Mouse (Mus musculus) neural tube, embryonic 12.5 days (tissue): ENCODE measurements around the gene Usp49. TPM values are rescaled to one million over a fixed set of nuclear protein-coding genes. Genes with fewer than 3 reads are reported as not detected.

Experiments used
- ATAC-seq: fragments of 200-750 bp; cut with Nextera tagmentation; 2 replicates; pipeline ENCODE4 v1.8.0; 2017; ENCODE audit warnings: low read depth, mild to moderate bottlenecking, moderate TSS enrichment, moderate library complexity; ENCODE audit not compliant: low FRiP score
- H3K27ac ChIP-seq: fragments of 300-500 bp; sonication (generic); 2 replicates; pipeline ENCODE4 v1.5.1; 2016
- H3K27me3 ChIP-seq: fragments of 300-500 bp; sonication (generic); replicated peaks from 2 replicates; pipeline ENCODE4 v1.6.1; 2016; ENCODE audit warnings: mild to moderate bottlenecking
- H3K36me3 ChIP-seq: fragments of 300-500 bp; sonication (generic); 2 replicates; pipeline ENCODE4 v1.6.1; 2016; ENCODE audit warnings: mild to moderate bottlenecking
- H3K4me1 ChIP-seq: fragments of 300-500 bp; sonication (generic); 2 replicates; pipeline ENCODE4 v1.6.1; 2016
- H3K4me2 ChIP-seq: fragments of 300-500 bp; sonication (generic); replicated peaks from 2 replicates; pipeline ENCODE4 v1.6.1; 2016; ENCODE audit warnings: mild to moderate bottlenecking
- H3K4me3 ChIP-seq: fragments of 300-500 bp; sonication (generic); 2 replicates; pipeline ENCODE4 v1.5.1; 2016
- H3K9ac ChIP-seq: fragments of 300-500 bp; sonication (generic); 2 replicates; pipeline ENCODE4 v1.6.1; 2016; ENCODE audit warnings: mild to moderate bottlenecking
- H3K9me3 ChIP-seq: fragments of 300-500 bp; sonication (generic); 2 replicates; pipeline ENCODE4 v1.6.1; 2016; ENCODE audit warnings: mild to moderate bottlenecking
- WGBS: fragments of 180-500 bp; shearing (Covaris S2); methylation state at CpG from one replicate; pipeline ENCODE4 v1.1.7; 2016; 5-methylcytosine and 5-hydroxymethylcytosine counted together
- polyA plus RNA-seq: library from polyadenylated mRNA; unstranded; fragments of >200 nt; fragmentation: Nextera tagmentation; extraction: Ambion mirVana; gene quantifications from 2 replicates; pipeline ENCODE4 v1.2.1, GENCODE M21; 2016

Usp49 gene
- polyA plus RNA-seq, 1 experiment from 2014 or later = 12.5 TPM

DNA sequence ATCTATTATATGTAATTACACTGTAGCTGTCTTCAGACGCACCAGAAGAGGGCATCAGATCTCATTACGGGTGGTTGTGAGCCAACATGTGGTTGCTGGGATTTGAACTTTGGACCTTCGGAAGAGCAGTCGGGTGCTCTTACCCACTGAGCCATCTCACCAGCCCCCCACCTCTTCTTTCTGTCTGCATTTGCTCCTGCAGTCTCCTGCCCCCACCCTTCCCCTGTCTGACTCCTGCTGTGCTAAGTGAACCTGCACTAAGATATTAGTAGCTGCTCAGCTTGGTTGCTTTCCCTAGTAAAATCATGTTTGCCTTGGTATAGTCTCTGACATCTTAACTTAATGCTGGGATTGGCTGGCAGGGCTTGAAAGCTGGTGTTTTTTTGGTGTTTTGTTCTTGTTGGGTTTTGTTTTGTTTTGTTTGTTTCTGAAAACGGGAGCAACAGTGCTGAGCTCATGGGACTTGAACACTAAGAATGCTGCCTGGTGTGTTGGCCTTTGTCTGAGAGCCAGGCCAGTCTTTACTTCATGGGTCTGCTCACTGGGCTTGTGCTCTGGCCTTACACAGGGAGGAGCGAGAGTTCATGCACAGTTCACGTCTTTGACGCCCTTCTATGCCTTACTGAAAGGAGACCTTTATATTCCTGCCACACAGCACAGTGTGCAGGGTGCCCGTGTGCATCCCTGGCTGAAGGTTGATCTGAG is 32.7 kb downstream of the Usp49 start:
- 17% methylated on average over 9 of the region's 9 CpGs for WGBS
- H3K4me2 ChIP-seq = no peak overlapping the region
- no peak overlapping the region for H3K9ac ChIP-seq
- H3K27me3 ChIP-seq = no peaks in the 10 kb centered on the region
- no peak overlapping the region for H3K4me3 ChIP-seq
- no peaks in the 10 kb centered on the region for H3K9me3 ChIP-seq
- 0 out of 2 replicates have a peak overlapping the region, but pooled peaks have one; percentile 37 for H3K27ac ChIP-seq
- peaks cover 3% of the 10 kb centered on the region for H3K36me3 ChIP-seq
- H3K4me1 ChIP-seq = peaks cover 10% of the 10 kb centered on the region; the same call in 1 of the 2 replicates
- peak; percentile 94 for ATAC-seq

DNA sequence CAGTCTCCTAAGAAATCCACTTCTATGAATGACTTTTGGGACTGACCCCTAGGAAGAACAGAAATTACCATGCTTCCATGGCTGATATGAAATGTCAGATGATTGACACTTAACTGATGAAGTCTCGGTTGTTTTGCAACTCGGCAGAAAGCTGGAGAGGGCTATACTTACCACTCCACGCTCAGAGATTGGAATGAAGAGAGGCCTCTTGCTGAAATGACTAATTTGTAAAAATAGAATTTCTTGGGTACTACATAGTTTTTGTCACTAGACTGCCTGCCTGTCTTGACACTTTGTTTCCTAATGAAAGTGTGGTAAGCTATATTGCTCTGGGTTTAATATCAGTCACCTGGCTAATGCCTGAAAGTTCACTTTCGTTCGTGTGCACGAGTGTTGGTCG is 34.0 kb downstream of the Usp49 start:
- Histone ChIP-seq H3K4me1 (peaks cover 10% of the 10 kb centered on the region; the same call in 1 of the 2 replicates), H3K36me3 (peaks cover 3% of the 10 kb centered on the region), H3K9me3 (no peaks in the 10 kb centered on the region), H3K9ac (no peak overlapping the region), H3K27ac (no peak overlapping the region), H3K4me3 (no peak overlapping the region), H3K27me3 (no peaks in the 10 kb centered on the region), H3K4me2 (no peak overlapping the region)
- WGBS = 88% methylated on average over 7 of the region's 7 CpGs
- no peak for ATAC-seq

GRCm38 (mm10) chr17:47669166-47669565 is 38.7 kb downstream of the Usp49 start:
- no peak overlapping the region for H3K4me2 ChIP-seq
- H3K36me3 ChIP-seq = peaks cover 5% of the 10 kb centered on the region
- H3K27ac ChIP-seq = no peak overlapping the region
- peaks cover 5% of the 10 kb centered on the region for H3K27me3 ChIP-seq
- H3K4me3 ChIP-seq = no peak overlapping the region
- WGBS = 72% methylated on average over 4 of the region's 4 CpGs
- ATAC-seq = no peak
- H3K4me1 ChIP-seq = peaks cover 13% of the 10 kb centered on the region
- H3K9ac ChIP-seq = no peak overlapping the region
- H3K9me3 ChIP-seq = no peaks in the 10 kb centered on the region

- Histone ChIP-seq H3K36me3 (peaks cover 13% of the 10 kb centered on the region), H3K9ac (peak overlapping the region; percentile 54), H3K4me1 (peaks cover 13% of the 10 kb centered on the region), H3K4me2 (peak overlapping the region; percentile 84), H3K4me3 (peak overlapping the region; percentile 35), H3K27me3 (peaks cover 5% of the 10 kb centered on the region), H3K9me3 (no peaks in the 10 kb centered on the region), H3K27ac (no peak overlapping the region)
- WGBS = 10% methylated on average over 14 of the region's 14 CpGs
- ATAC-seq = peak; percentile 57
Measured at GRCm38 (mm10) chr17:47671988-47672310, 41.5 kb downstream of the Usp49 start.

DNA sequence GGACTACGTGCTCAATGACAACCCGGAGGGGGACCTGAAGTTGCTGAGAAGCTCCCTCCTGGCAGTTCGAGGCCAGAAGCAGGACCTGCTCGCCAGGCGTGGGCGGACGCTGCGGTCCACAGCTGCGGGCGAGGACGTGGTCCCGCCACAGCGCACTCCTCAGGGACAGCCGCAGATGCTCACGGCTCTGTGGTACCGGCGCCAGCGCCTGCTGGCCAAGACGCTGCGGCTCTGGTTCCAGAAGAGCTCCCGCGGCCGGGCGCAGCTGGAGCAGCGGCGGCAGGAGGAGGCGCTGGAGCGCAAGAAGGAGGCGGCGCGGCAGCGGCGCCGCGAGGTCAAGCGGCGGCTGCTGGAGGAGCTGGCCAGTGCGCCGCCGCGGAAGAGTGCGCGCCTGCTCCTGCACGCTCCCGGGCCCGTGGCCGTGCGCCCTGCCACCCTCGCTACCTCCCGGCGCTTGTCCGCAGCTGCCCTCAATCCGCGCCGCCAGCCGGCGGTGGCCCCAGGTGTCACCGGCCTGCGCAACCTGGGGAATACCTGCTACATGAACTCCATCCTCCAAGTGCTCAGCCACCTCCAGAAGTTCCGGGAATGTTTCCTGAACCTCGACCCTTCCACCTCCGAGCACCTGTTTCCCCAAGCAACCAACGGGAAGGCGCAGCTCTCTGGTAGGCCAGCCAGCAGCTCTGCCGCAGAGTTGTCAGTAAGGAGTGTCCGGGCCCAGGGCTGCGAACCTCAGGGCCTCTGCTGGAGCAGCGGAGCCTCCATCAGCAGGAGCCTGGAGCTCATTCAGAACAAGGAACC is 42.0 kb downstream of the Usp49 start:
- WGBS = 3% methylated on average over 68 of the region's 68 CpGs
- H3K27me3 ChIP-seq = peaks cover 5% of the 10 kb centered on the region

GRCm38 (mm10) chr17:47676581-47676980 is 46.1 kb downstream of the Usp49 start:
- Histone ChIP-seq H3K27me3 (peaks cover 5% of the 10 kb centered on the region), H3K27ac (no peak overlapping the region), H3K36me3 (peaks cover 48% of the 10 kb centered on the region), H3K4me2 (no peak overlapping the region), H3K4me3 (no peak overlapping the region), H3K4me1 (peaks cover 13% of the 10 kb centered on the region), H3K9me3 (no peaks in the 10 kb centered on the region), H3K9ac (no peak overlapping the region)
- no peak for ATAC-seq
- 21% methylated on average over 9 of the region's 9 CpGs for WGBS

More for the DNA sequence above, 42.0 kb downstream of the Usp49 start:
- Histone ChIP-seq H3K4me2 (peak overlapping the region; percentile 84), H3K9ac (peak overlapping the region; percentile 54), H3K36me3 (peaks cover 15% of the 10 kb centered on the region), H3K4me1 (peaks cover 13% of the 10 kb centered on the region), H3K27ac (no peak overlapping the region; the same call in 1 of the 2 replicates), H3K4me3 (peak overlapping the region; percentile 35), H3K9me3 (no peaks in the 10 kb centered on the region)
- ATAC-seq = peak; percentile 57

DNA sequence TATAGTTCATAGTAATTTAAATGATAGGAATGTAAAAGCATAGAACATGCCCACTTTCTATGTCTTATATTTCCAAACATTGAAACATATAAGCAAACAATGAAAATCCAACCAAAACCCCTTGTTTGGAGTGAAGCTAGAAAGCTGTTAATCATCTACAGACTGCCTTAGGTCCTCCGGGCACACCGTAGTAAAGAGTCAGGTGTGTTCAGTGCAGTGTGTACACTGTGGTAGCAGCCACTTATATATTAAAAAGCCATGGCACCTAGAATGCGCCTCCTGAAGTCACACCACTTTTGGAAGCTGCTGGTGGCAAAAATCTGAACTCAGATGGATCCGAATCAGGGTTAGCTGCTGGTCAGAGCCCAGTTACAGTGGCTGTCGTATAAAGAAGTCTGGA is 47.7 kb downstream of the Usp49 start:
- WGBS = 95% methylated on average over 5 of the region's 5 CpGs
- Histone ChIP-seq H3K4me3 (no peak overlapping the region), H3K4me1 (no peaks in the 10 kb centered on the region; the same call in 1 of the 2 replicates), H3K27me3 (peaks cover under 1% of the 10 kb centered on the region; the same call in 1 of the 2 replicates), H3K9me3 (no peaks in the 10 kb centered on the region), H3K4me2 (no peak overlapping the region), H3K36me3 (peaks cover 60% of the 10 kb centered on the region), H3K9ac (no peak overlapping the region), H3K27ac (no peak overlapping the region)
- no peak for ATAC-seq

- WGBS = 86% methylated on average over 5 of the region's 5 CpGs
- Histone ChIP-seq H3K4me1 (no peaks in the 10 kb centered on the region; the same call in 1 of the 2 replicates), H3K9ac (no peak overlapping the region), H3K9me3 (no peaks in the 10 kb centered on the region), H3K27me3 (no peaks in the 10 kb centered on the region), H3K4me3 (no peak overlapping the region), H3K27ac (no peak overlapping the region), H3K4me2 (no peak overlapping the region), H3K36me3 (peaks cover 64% of the 10 kb centered on the region)
- ATAC-seq = no peak
Measured at GRCm38 (mm10) chr17:47678702-47679101, 48.2 kb downstream of the Usp49 start.

- Histone ChIP-seq H3K4me2 (no peak overlapping the region), H3K36me3 (peaks cover 66% of the 10 kb centered on the region), H3K9me3 (no peaks in the 10 kb centered on the region), H3K27ac (no peak overlapping the region), H3K4me3 (no peak overlapping the region), H3K4me1 (peaks cover 16% of the 10 kb centered on the region), H3K9ac (no peak overlapping the region), H3K27me3 (no peaks in the 10 kb centered on the region)
- ATAC-seq = no peak
- 88% methylated on average over 4 of the region's 4 CpGs for WGBS
Measured at GRCm38 (mm10) chr17:47682836-47683235, 52.3 kb downstream of the Usp49 start.

DNA sequence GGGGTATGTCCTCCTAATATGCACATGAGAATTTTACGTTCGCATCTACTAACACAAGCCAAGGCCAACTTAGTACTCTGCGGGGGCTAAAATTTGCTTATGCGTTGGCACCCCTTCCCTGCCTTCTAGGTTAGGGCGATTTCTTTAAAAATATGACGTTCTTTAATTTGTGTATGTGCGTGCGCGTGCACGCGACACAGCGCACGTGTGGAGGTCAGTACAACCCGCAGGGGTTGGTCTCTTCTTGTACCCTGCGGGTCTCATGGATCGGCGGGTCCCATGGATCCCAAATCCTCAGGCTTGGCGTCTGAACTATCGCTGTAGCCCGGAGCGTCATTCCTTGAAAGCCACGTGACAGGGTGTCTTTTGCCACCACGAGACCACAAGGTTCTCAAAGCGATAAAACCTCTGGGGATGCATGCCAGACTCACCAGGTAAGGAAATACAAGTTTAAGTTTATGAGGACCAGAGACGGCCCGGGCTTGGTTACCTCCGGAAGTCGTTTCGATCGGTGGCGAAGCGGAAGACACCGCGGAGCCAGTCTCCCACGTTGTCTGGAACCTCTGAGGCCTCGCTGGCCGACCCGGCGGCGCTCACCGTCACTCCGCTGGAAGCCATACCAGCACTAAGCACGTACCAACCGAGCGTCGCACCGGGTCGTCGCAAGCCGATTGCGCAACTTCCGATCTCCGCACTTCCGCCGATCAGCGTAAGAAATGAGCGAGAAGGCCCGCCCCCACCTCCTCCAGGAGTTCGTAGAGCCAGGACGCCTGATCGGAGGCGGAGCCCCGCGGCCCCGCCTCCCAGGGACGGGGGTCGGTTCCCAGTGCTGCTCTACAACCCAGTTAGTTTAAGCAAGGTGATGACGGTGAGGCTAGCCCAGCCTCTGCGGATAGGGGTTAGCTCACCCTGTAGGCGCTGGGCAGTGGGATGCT is 57.2 kb downstream of the Usp49 start:
- Histone ChIP-seq H3K4me3 (peak overlapping the region; percentile 72), H3K4me1 (peaks cover 22% of the 10 kb centered on the region), H3K9me3 (no peaks in the 10 kb centered on the region), H3K27ac (peak overlapping the region; percentile 77; the same call in 1 of the 2 replicates), H3K36me3 (peaks cover 22% of the 10 kb centered on the region), H3K4me2 (peak overlapping the region; percentile 86), H3K9ac (peak overlapping the region; percentile 84), H3K27me3 (no peaks in the 10 kb centered on the region)
- ATAC-seq = peak; percentile 93
- under 1% methylated on average over 70 of the region's 70 CpGs for WGBS

DNA sequence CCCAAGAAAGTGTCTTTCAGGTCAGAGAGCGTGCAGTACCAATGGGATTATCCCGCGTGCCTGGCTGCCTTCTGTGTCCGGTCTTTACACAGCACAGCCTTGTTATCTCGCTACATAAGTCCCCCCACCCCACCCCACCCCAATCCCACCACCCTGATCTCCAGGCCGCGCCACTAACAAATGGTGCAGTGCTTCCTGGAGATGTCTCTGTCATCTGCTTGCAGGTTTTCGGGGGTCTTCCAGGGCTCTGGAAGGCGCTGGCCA is 57.8 kb downstream of the Usp49 start, which contains the start of gene Tomm6:
Gene Tomm6 (minus strand): TSS at position 43 of the 264 bp plus-strand sequence.
- ATAC-seq = no peak
- Histone ChIP-seq H3K36me3 (peaks cover 16% of the 10 kb centered on the region), H3K9me3 (no peaks in the 10 kb centered on the region), H3K27me3 (no peaks in the 10 kb centered on the region), H3K4me3 (peak within 1 kb of the TSS; percentile 72), H3K27ac (peak within 1 kb of the TSS; percentile 77), H3K9ac (peak within 1 kb of the TSS; percentile 84), H3K4me2 (peak within 1 kb of the TSS; percentile 86), H3K4me1 (peaks cover 22% of the 10 kb centered on the region)
- 0% methylated on average over 9 of the region's 9 CpGs for WGBS
